Mouse (Mus musculus): Measurements from ENCODE around the gene Scd3. TPM values are rescaled to one million over a fixed set of nuclear protein-coding genes. Genes with fewer than 3 reads are reported as not detected.

Gene Scd3
- 0.05 TPM for polyA plus RNA-seq (2012; fragmentation: generic; extraction: Trizol)

- H3K4me3 ChIP-seq: no peak within 1 kb of the TSS
- no peaks in the 10 kb centered on the region for H3K36me3 ChIP-seq (ENCODE audit: control insufficient read depth, insufficient read depth)
- no peak within 1 kb of the TSS for H3ac ChIP-seq (ENCODE audit: control insufficient read depth, insufficient read length)
- no peaks in the 10 kb centered on the region for H3K27me3 ChIP-seq (ENCODE audit: control insufficient read depth, insufficient read depth, insufficient read length)
- H3K79me2 ChIP-seq (ENCODE audit: control insufficient read depth, insufficient read depth): no peaks in the 10 kb centered on the region
- TF ChIP-seq TCF12 (IDR thresholded peaks at IDR 0.05; ENCODE audit: insufficient read depth, poor library complexity, severe bottlenecking): no peak
- TF ChIP-seq USF1 (IDR thresholded peaks at IDR 0.05; ENCODE audit: low read depth): no peak
- no peak within 1 kb of the TSS for H3K4me2 ChIP-seq (ENCODE audit: low read depth)
Measured at GRCm38 (mm10) chr19:44203015-44203564, at the start of gene Scd3. Gene Scd3 (plus strand): TSS chr19:44203269.

GRCm38 (mm10) chr19:44153781-44154180 is 49.3 kb upstream of the Scd3 start:
- no peak overlapping the region for H3ac ChIP-seq (ENCODE audit: control insufficient read depth, insufficient read length)
- no peaks in the 10 kb centered on the region for H3K36me3 ChIP-seq (ENCODE audit: control insufficient read depth, insufficient read depth)
- TF ChIP-seq TCF3 (IDR thresholded peaks at IDR 0.05; ENCODE audit: insufficient read length, low read depth): no peak
- TF ChIP-seq POLR2A (IDR thresholded peaks at IDR 0.05; ENCODE audit: insufficient read length, low read depth): no peak
- no peak for TF ChIP-seq TCF12 (IDR thresholded peaks at IDR 0.05; ENCODE audit: insufficient read depth, poor library complexity, severe bottlenecking)
- no peak for TF ChIP-seq E2F4 (IDR thresholded peaks at IDR 0.05; ENCODE audit: insufficient read depth)
- no peak for TF ChIP-seq MAX (IDR thresholded peaks at IDR 0.05; ENCODE audit: low read depth)
- no peak for TF ChIP-seq MYOG (IDR thresholded peaks at IDR 0.05; ENCODE audit: control insufficient read depth in 1 of 3, insufficient read depth in 1 of 3, insufficient read length in 2 of 3, low read depth in 2 of 3)
- TF ChIP-seq MYOD1 (IDR thresholded peaks at IDR 0.05; ENCODE audit: control insufficient read depth in 1 of 3, insufficient read length in 2 of 3, low read depth in 2 of 3): no peak
- TF ChIP-seq REST (IDR thresholded peaks at IDR 0.05; ENCODE audit: insufficient read depth, insufficient read length): no peak
- TF ChIP-seq SRF (IDR thresholded peaks at IDR 0.05; ENCODE audit: control insufficient read depth, insufficient read length, low read depth): no peak
- no peak for TF ChIP-seq CEBPB (IDR thresholded peaks at IDR 0.05; ENCODE audit: insufficient read depth, poor library complexity, severe bottlenecking)
- peaks cover 24% of the 10 kb centered on the region for H3K27me3 ChIP-seq (ENCODE audit: control insufficient read depth, insufficient read depth, insufficient read length)
- no peaks in the 10 kb centered on the region for H3K79me2 ChIP-seq (ENCODE audit: control insufficient read depth, insufficient read depth)
- H3K4me3 ChIP-seq: no peak overlapping the region
- no peak overlapping the region for H3K4me2 ChIP-seq (ENCODE audit: low read depth)

- H3K27me3 ChIP-seq (ENCODE audit: control insufficient read depth, insufficient read depth, insufficient read length): peaks cover 28% of the 10 kb centered on the region
- H3K79me2 ChIP-seq (ENCODE audit: control insufficient read depth, insufficient read depth): no peaks in the 10 kb centered on the region
- H3ac ChIP-seq (ENCODE audit: control insufficient read depth, insufficient read length): no peak overlapping the region
- H3K4me2 ChIP-seq (ENCODE audit: low read depth): no peak overlapping the region
- no peak for TF ChIP-seq MYOD1 (IDR thresholded peaks at IDR 0.05; ENCODE audit: control insufficient read depth in 1 of 3, insufficient read length in 2 of 3, low read depth in 2 of 3)
- TF ChIP-seq MAX (IDR thresholded peaks at IDR 0.05; ENCODE audit: low read depth): no peak
- no peak for TF ChIP-seq REST (IDR thresholded peaks at IDR 0.05; ENCODE audit: insufficient read depth, insufficient read length)
- H3K36me3 ChIP-seq (ENCODE audit: control insufficient read depth, insufficient read depth): no peaks in the 10 kb centered on the region
- no peak overlapping the region for H3K4me3 ChIP-seq
Measured at GRCm38 (mm10) chr19:44157005-44157404, 46.1 kb upstream of the Scd3 start.

GRCm38 (mm10) chr19:44159386-44159785 is 43.7 kb upstream of the Scd3 start:
- Histone ChIP-seq H3K4me3 (no peak overlapping the region), H3K79me2 (ENCODE audit: control insufficient read depth, insufficient read depth) (no peaks in the 10 kb centered on the region), H3K36me3 (ENCODE audit: control insufficient read depth, insufficient read depth) (no peaks in the 10 kb centered on the region), H3K4me2 (ENCODE audit: low read depth) (no peak overlapping the region), H3ac (ENCODE audit: control insufficient read depth, insufficient read length) (no peak overlapping the region), H3K27me3 (ENCODE audit: control insufficient read depth, insufficient read depth, insufficient read length) (peaks cover 25% of the 10 kb centered on the region)
- TF ChIP-seq TCF3 (IDR thresholded peaks at IDR 0.05; ENCODE audit: insufficient read length, low read depth) (no peak), POLR2AphosphoS2 (IDR thresholded peaks at IDR 0.05; ENCODE audit: insufficient read length, low read depth) (no peak), REST (IDR thresholded peaks at IDR 0.05; ENCODE audit: insufficient read depth, insufficient read length) (no peak), USF1 (IDR thresholded peaks at IDR 0.05; ENCODE audit: low read depth) (no peak), TCF12 (IDR thresholded peaks at IDR 0.05; ENCODE audit: insufficient read depth, poor library complexity, severe bottlenecking) (no peak), CEBPB (IDR thresholded peaks at IDR 0.05; ENCODE audit: insufficient read depth, poor library complexity, severe bottlenecking) (no peak), MYOD1 (IDR thresholded peaks at IDR 0.05; ENCODE audit: control insufficient read depth in 1 of 3, insufficient read length in 2 of 3, low read depth in 2 of 3) (no peak), MAX (IDR thresholded peaks at IDR 0.05; ENCODE audit: low read depth) (no peak), SRF (IDR thresholded peaks at IDR 0.05; ENCODE audit: control insufficient read depth, insufficient read length, low read depth) (no peak), POLR2A (IDR thresholded peaks at IDR 0.05; ENCODE audit: insufficient read length, low read depth) (no peak), E2F4 (IDR thresholded peaks at IDR 0.05; ENCODE audit: insufficient read depth) (no peak), MYOG (IDR thresholded peaks at IDR 0.05; ENCODE audit: control insufficient read depth in 1 of 3, insufficient read depth in 1 of 3, insufficient read length in 2 of 3, low read depth in 2 of 3) (no peak)

GRCm38 (mm10) chr19:44161515-44161914 is 41.6 kb upstream of the Scd3 start:
- H3K4me2 ChIP-seq (ENCODE audit: low read depth): no peak overlapping the region
- H3K27me3 ChIP-seq (ENCODE audit: control insufficient read depth, insufficient read depth, insufficient read length): peaks cover 12% of the 10 kb centered on the region
- H3K79me2 ChIP-seq (ENCODE audit: control insufficient read depth, insufficient read depth): no peaks in the 10 kb centered on the region
- H3K4me3 ChIP-seq: no peak overlapping the region
- no peak for TF ChIP-seq TCF12 (IDR thresholded peaks at IDR 0.05; ENCODE audit: insufficient read depth, poor library complexity, severe bottlenecking)
- no peak for TF ChIP-seq SRF (IDR thresholded peaks at IDR 0.05; ENCODE audit: control insufficient read depth, insufficient read length, low read depth)
- TF ChIP-seq POLR2A (IDR thresholded peaks at IDR 0.05; ENCODE audit: insufficient read length, low read depth): no peak
- TF ChIP-seq CEBPB (IDR thresholded peaks at IDR 0.05; ENCODE audit: insufficient read depth, poor library complexity, severe bottlenecking): no peak
- no peak for TF ChIP-seq MYOD1 (IDR thresholded peaks at IDR 0.05; ENCODE audit: control insufficient read depth in 1 of 3, insufficient read length in 2 of 3, low read depth in 2 of 3)
- no peak for TF ChIP-seq POLR2AphosphoS2 (IDR thresholded peaks at IDR 0.05; ENCODE audit: insufficient read length, low read depth)
- TF ChIP-seq REST (IDR thresholded peaks at IDR 0.05; ENCODE audit: insufficient read depth, insufficient read length): no peak
- TF ChIP-seq MYOG (IDR thresholded peaks at IDR 0.05; ENCODE audit: control insufficient read depth in 1 of 3, insufficient read depth in 1 of 3, insufficient read length in 2 of 3, low read depth in 2 of 3): no peak
- TF ChIP-seq E2F4 (IDR thresholded peaks at IDR 0.05; ENCODE audit: insufficient read depth): no peak
- TF ChIP-seq TCF3 (IDR thresholded peaks at IDR 0.05; ENCODE audit: insufficient read length, low read depth): no peak
- TF ChIP-seq MAX (IDR thresholded peaks at IDR 0.05; ENCODE audit: low read depth): no peak
- no peak for TF ChIP-seq USF1 (IDR thresholded peaks at IDR 0.05; ENCODE audit: low read depth)
- H3K36me3 ChIP-seq (ENCODE audit: control insufficient read depth, insufficient read depth): no peaks in the 10 kb centered on the region
- no peak overlapping the region for H3ac ChIP-seq (ENCODE audit: control insufficient read depth, insufficient read length)
